Mouse (Mus musculus) heart, adult 2 months (tissue): ENCODE results near the gene Zdhhc4. TPM values are rescaled to one million over a fixed set of nuclear protein-coding genes. Genes with fewer than 3 reads are reported as not detected.

ENCODE experiments used
- DNase-seq, 2 experiments: peaks; one replicate each; pipeline ENCODE4 v3.0.0; 2021
- H3K27ac ChIP-seq: fragments of 200-600 bp; 2 replicates; pipeline ENCODE4 v1.8.1; 2022
- H3K27me3 ChIP-seq: fragments of 200-500 bp; 2 replicates; pipeline ENCODE4 v1.6.1; 2012; ENCODE audit warnings: mild to moderate bottlenecking, low read length, inconsistent platforms, mixed read lengths; ENCODE audit not compliant: control insufficient read depth, insufficient read depth
- H3K36me3 ChIP-seq: fragments of 200-500 bp; 2 replicates; pipeline ENCODE4 v1.6.1; 2012; ENCODE audit warnings: low read length, inconsistent platforms; ENCODE audit not compliant: control insufficient read depth, insufficient read depth
- H3K4me1 ChIP-seq: fragments of 200-500 bp; 2 replicates; pipeline ENCODE4 v1.6.1; 2011; ENCODE audit warnings: low read length; ENCODE audit not compliant: control insufficient read depth, insufficient read depth
- H3K4me3 ChIP-seq: fragments of 200-600 bp; 2 replicates; pipeline ENCODE4 v1.8.1; 2022
- H3K79me2 ChIP-seq: fragments of 200-500 bp; replicated peaks from 2 replicates; pipeline ENCODE4 v1.6.1; 2012; ENCODE audit warnings: mild to moderate bottlenecking, inconsistent platforms, low read length, moderate library complexity, mixed read lengths; ENCODE audit not compliant: control insufficient read depth, insufficient read depth
- H3K9ac ChIP-seq: fragments of 200-500 bp; 2 replicates; pipeline ENCODE4 v1.6.1; 2012; ENCODE audit warnings: low read depth, mild to moderate bottlenecking, control low read depth, inconsistent platforms, low read length, mixed read lengths
- CTCF ChIP-seq: fragments of 200-600 bp; IDR thresholded peaks from 2 replicates; pipeline ENCODE4 v1.8.1; 2022; ENCODE audit warnings: antibody characterized with exemption, mild to moderate bottlenecking, moderate library complexity
- EP300 ChIP-seq: fragments of 200-500 bp; IDR thresholded peaks from 2 replicates; pipeline ENCODE4 v1.6.1; 2011; ENCODE audit warnings: low read depth, low read length, control low read depth; ENCODE audit not compliant: insufficient read depth
- POLR2A ChIP-seq: fragments of 200-500 bp; IDR thresholded peaks from 2 replicates; pipeline ENCODE4 v1.6.1; 2011; ENCODE audit warnings: mild to moderate bottlenecking, low read depth, low read length, control low read depth; ENCODE audit not compliant: insufficient read depth
- WGBS: fragments of 180-500 bp; shearing (Covaris S2); methylation state at CpG from one replicate; pipeline ENCODE4 v1.1.7; 2018; 5-methylcytosine and 5-hydroxymethylcytosine counted together
- intact Hi-C: fragments of 180-260 bp; cut with DNase I; formaldehyde crosslinking; loops from one replicate; pipeline ENCODE4 v1.15.1; 2025
- polyA plus RNA-seq: library from polyadenylated mRNA; depleted of rRNA; stranded (reverse); fragments of >200 nt; gene quantifications from 2 replicates; pipeline ENCODE4 v1.2.3, GENCODE M21; 2012; rRNA removed
- total RNA-seq, 2 experiments: library from RNA; stranded (reverse); gene quantifications; 2 replicates each; pipeline ENCODE4 v1.2.3; 2021

The Zdhhc4 gene
- total and polyA plus RNA-seq, 3 experiments = 26.6 to 48.4 (median 26.7) TPM

DNA sequence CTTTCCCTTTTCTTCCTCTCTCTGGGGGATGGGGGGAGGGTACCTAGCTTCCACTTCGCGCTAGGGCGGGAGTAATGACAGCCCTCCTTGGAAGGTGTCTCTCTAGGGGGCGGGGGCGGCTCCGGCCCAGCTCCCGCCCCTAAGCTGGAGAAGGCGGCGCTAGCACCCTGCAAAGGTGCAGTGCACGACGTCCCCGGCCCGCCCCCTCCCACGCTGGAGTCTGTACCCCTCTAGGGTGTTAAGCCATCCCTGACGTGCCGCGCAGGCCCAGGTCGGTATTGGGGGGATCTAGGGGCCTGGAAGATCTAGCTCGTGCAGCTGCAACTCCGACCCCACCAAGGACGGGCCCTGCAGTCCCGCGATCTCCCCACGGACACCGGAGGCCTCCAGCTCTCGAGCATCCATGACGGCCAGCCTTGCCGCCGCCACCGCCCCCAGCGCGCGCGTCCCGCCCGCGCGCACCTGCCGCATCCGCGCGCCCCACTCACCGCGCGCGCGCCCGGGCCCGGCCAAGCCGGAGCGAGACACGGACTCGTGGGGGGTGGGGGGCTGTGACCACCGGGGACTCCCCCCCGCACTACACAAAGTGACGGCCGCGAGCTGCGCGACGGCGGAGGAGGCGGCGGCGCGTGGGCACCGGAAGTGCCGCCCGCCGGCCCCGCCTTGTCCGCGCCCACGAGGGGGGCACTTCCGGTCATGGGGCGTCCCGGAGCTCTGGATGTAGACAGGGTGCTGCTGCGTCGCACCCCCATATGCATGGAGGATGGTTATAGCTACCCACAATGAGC lies 59.5 kb downstream of the Zdhhc4 start, which contains the start of gene Zfp316:
Zfp316 (minus strand) TSS at position 660 of the 788 bp plus-strand sequence.
- intact Hi-C loops = loop anchor here (2.0 to 5.0 kb wide), 2 partner anchors 33 to 38 kb away; no protein-coding TSS in a partner anchor
- Histone ChIP-seq H3K79me2 (no peaks in the 10 kb centered on the region), H3K4me3 (peak within 1 kb of the TSS; percentile 62), H3K4me1 (peaks cover 4% of the 10 kb centered on the region), H3K9ac (peak within 1 kb of the TSS; percentile 80), H3K27ac (peak within 1 kb of the TSS; percentile 64), H3K27me3 (no peaks in the 10 kb centered on the region), H3K36me3 (no peaks in the 10 kb centered on the region)
- peak; percentile 84 for DNase-seq
- TF ChIP-seq CTCF (no peak), POLR2A (peak; percentile 93)
- WGBS = under 1% methylated on average over 72 of the region's 79 CpGs

DNA sequence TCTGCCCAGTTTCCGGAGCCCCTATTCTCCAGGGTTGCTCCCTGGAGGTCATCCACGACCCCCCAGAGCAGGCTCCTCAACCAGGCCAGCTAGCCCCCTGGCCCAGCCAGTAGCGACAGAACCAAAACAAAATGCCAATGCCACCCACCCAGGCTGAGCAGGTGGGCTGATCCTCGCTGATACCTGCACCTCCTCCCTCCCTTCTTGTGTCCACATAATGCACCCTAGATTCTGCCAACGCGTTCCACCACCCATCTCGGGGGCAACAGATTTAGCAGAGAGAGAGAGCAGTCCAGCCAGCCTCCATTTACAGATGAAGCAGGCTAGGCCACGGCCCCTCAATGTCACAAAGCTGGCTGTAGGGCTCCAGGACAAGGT lies 60.1 kb downstream of the Zdhhc4 start:
- Histone ChIP-seq H3K27ac (no peak overlapping the region; the same call in 1 of the 2 replicates), H3K79me2 (no peaks in the 10 kb centered on the region), H3K27me3 (no peaks in the 10 kb centered on the region), H3K4me1 (peaks cover 4% of the 10 kb centered on the region), H3K36me3 (no peaks in the 10 kb centered on the region), H3K4me3 (peak overlapping the region; percentile 62), H3K9ac (peak overlapping the region; percentile 76)
- DNase-seq = peak in 1 of 2 experiments; percentile 28
- TF ChIP-seq EP300 (no peak), CTCF (no peak), POLR2A (no peak)
- 31% methylated on average over 8 of the region's 8 CpGs for whole genome bisulfite sequencing
- intact Hi-C loops = loop anchor here (2.0 kb wide), 1 partner anchor 32 kb away; no protein-coding TSS in a partner anchor

- H3K4me3 ChIP-seq = no peak overlapping the region
- H3K9ac ChIP-seq = no peak overlapping the region
- H3K79me2 ChIP-seq = no peaks in the 10 kb centered on the region
- DNase-seq = no peak
- WGBS = 85% methylated on average over 6 of the region's 6 CpGs
- no peaks in the 10 kb centered on the region for H3K27me3 ChIP-seq
- TF ChIP-seq POLR2A (no peak), EP300 (no peak), CTCF (no peak)
- peaks cover 4% of the 10 kb centered on the region for H3K4me1 ChIP-seq
- no peaks in the 10 kb centered on the region for H3K36me3 ChIP-seq
- intact Hi-C loops = no loop called here
- no peak overlapping the region for H3K27ac ChIP-seq
Measured at GRCm38 (mm10) chr5:143266794-143267193, 62.3 kb downstream of the Zdhhc4 start.

Other genes starting within 250 kb of the Zdhhc4 start
- gene Rnf216, start 216.3 kb downstream of the Zdhhc4 start, total RNA-seq = 10 to 100 TPM; 23.3 to 23.8 TPM
- gene Rnf216, start 216.3 kb downstream of the Zdhhc4 start, polyA plus RNA-seq = 16.5 and 16.8 TPM in 2 replicates
- gene Olfr718-ps1, start 181.7 kb downstream of the Zdhhc4 start, total RNA-seq = not detected
- not detected in 2 replicates for gene Olfr718-ps1, start 181.7 kb downstream of the Zdhhc4 start, polyA plus RNA-seq
- gene Rbak, start 148.5 kb downstream of the Zdhhc4 start, total RNA-seq = 1 to 10 TPM; 4.3 to 4.4 TPM
- gene Rbak, start 148.5 kb downstream of the Zdhhc4 start, polyA plus RNA-seq = 1.9 and 3.6 TPM in 2 replicates
- gene Spdye4b, start 148.2 kb downstream of the Zdhhc4 start, total RNA-seq = not detected
- gene Spdye4b, start 148.2 kb downstream of the Zdhhc4 start, polyA plus RNA-seq = not detected in 2 replicates
- gene Spdye4a, start 102.4 kb downstream of the Zdhhc4 start, total RNA-seq = not detected
- 0.14 TPM in 1 of 2 replicates, not detected in the other for gene Spdye4a, start 102.4 kb downstream of the Zdhhc4 start, polyA plus RNA-seq
- gene Zfp12, start 94.1 kb downstream of the Zdhhc4 start, total RNA-seq = 1 to 10 TPM; 7.9 to 8.2 TPM
- gene Zfp12, start 94.1 kb downstream of the Zdhhc4 start, polyA plus RNA-seq = 6.7 and 12.7 TPM in 2 replicates
- gene Zfp316, start 59.2 kb downstream of the Zdhhc4 start, total RNA-seq = 1 to 10 TPM; 4.5 to 5.4 TPM
- gene Zfp316, start 59.2 kb downstream of the Zdhhc4 start, polyA plus RNA-seq = 3.0 and 3.6 TPM in 2 replicates
- under 1 TPM; 0.13 to 0.14 TPM for gene Zfp853, start 35.6 kb downstream of the Zdhhc4 start, total RNA-seq
- 0.35 and 0.39 TPM in 2 replicates for gene Zfp853, start 35.6 kb downstream of the Zdhhc4 start, polyA plus RNA-seq
- gene E130309D02Rik, start 13.9 kb downstream of the Zdhhc4 start, total RNA-seq = 10 to 100 TPM; 16.9 to 17.5 TPM
- gene E130309D02Rik, start 13.9 kb downstream of the Zdhhc4 start, polyA plus RNA-seq = 13.1 and 13.3 TPM in 2 replicates
- not detected for gene Grid2ip, start 28.1 kb upstream of the Zdhhc4 start, total RNA-seq
- gene Grid2ip, start 28.1 kb upstream of the Zdhhc4 start, polyA plus RNA-seq = not detected in 2 replicates
- 10 to 100 TPM; 49.6 to 52.3 TPM for gene Kdelr2, start 74.6 kb upstream of the Zdhhc4 start, total RNA-seq
- 50.5 and 76.6 TPM in 2 replicates for gene Kdelr2, start 74.6 kb upstream of the Zdhhc4 start, polyA plus RNA-seq
- gene Daglb, start 135.3 kb upstream of the Zdhhc4 start, total RNA-seq = 1 to 10 TPM; 7.6 to 8.2 TPM
- gene Daglb, start 135.3 kb upstream of the Zdhhc4 start, polyA plus RNA-seq = 9.7 and 12.2 TPM in 2 replicates
- gene Rac1, start 198.8 kb upstream of the Zdhhc4 start, total RNA-seq = 100 to 1,000 TPM; 219 to 231 TPM
- gene Rac1, start 198.8 kb upstream of the Zdhhc4 start, polyA plus RNA-seq = 204 and 351 TPM in 2 replicates